Mouse (Mus musculus): ENCODE results near the gene Rhov. TPM values are rescaled to one million over a fixed set of nuclear protein-coding genes. Genes with fewer than 3 reads are reported as not detected.

Rhov gene
- total and polyA plus RNA-seq, 2 experiments from 2014 or later = 27.8 to 29.3 TPM

DNA sequence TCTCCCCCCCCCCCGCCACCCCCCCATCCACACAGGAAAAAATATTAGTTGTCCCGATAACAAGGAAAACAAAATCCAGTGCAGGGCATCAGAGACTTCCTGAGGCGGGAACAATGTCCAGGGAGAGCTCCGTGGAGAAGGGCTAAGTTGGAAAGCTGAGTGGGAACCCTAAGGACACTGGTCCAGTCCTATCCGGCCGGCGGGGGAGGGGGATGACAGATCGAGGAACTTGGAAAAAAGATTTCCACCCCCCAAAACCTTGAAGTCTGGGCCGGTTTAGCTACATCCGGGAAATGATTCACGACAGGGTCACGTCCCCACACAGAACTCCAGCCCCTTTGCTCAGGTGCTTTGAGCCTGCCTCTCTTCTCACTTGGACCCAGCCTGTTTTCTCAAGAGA, 40.5 kb upstream of the Rhov start:
- no peaks in the 10 kb centered on the region for H3K9me3 ChIP-seq (ENCODE audit: low read length)
- ATAC-seq (no peak), DNase-seq (no peak)
- H3K4me3 ChIP-seq (ENCODE audit: low read depth, low read length) = no peak overlapping the region
- WGBS = 67% methylated on average over 11 of the region's 12 CpGs
- no peak overlapping the region for H3K4me2 ChIP-seq (ENCODE audit: low read depth)
- peaks cover 8% of the 10 kb centered on the region for H3K27me3 ChIP-seq (ENCODE audit: insufficient read depth, low read length)
- no peak overlapping the region for H3K27ac ChIP-seq (ENCODE audit: low read depth, low read length)
- TF ChIP-seq CTCF (IDR thresholded peaks at IDR 0.05; ENCODE audit: low read depth) = no peak
- no peak overlapping the region for H3K9ac ChIP-seq
- H3K4me1 ChIP-seq (ENCODE audit: insufficient read depth) = no peaks in the 10 kb centered on the region
- no peaks in the 10 kb centered on the region for H3K36me3 ChIP-seq (ENCODE audit: insufficient read depth)

DNA sequence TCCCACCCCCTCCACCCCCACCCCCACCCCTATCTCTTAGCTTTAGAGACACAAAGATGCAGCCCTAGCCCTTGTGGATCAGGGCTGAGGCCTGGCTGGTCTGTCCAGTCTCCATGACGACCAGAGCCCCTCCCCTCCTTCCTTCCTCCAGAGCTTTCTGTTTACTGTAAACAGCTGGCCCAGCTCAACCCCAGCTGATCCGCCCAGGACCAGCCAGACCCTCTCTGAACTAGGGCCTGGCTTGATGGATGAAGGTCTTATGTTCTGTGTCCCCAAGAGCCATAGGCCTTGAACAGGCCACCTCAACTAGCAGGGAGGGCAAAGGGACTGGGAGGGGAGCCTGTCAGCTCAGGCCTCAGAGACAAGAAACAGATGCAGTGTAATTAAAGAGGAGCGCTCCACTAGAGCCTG, 33.7 kb upstream of the Rhov start:
- no peak overlapping the region for H3K27ac ChIP-seq (ENCODE audit: low read depth, low read length)
- no peaks in the 10 kb centered on the region for H3K9me3 ChIP-seq (ENCODE audit: low read length)
- no peak for DNase-seq
- no peak for ATAC-seq
- no peaks in the 10 kb centered on the region for H3K27me3 ChIP-seq (ENCODE audit: insufficient read depth, low read length)
- no peak overlapping the region for H3K9ac ChIP-seq
- TF ChIP-seq CTCF (IDR thresholded peaks at IDR 0.05; ENCODE audit: low read depth) = no peak
- H3K4me3 ChIP-seq (ENCODE audit: low read depth, low read length) = no peak overlapping the region
- H3K4me1 ChIP-seq (ENCODE audit: insufficient read depth) = no peaks in the 10 kb centered on the region
- 26% methylated on average over 3 of the region's 3 CpGs for WGBS
- H3K4me2 ChIP-seq (ENCODE audit: low read depth) = no peak overlapping the region
- peaks cover 6% of the 10 kb centered on the region; the same call in 1 of the 2 replicates for H3K36me3 ChIP-seq (ENCODE audit: insufficient read depth)

DNA sequence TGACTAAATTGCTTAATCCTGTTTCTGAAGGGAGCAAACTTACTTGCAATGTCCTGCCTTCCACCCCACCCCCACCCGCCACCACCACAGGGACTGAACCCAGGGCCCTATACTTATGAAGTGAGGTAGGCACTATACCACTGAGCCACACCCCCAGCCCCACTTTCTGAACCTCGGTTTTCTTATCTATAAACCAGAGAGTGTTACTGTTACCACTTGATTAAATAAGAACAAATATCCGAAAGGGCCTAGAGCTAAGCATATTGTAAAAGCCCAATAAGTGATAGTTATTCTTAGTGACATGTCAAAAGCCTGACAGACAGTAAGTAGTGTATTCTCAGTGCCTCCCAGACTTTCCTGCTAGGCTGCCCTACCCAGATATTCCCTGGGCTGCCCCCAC, 33.3 kb upstream of the Rhov start:
- Histone ChIP-seq H3K4me1 (ENCODE audit: insufficient read depth) (no peaks in the 10 kb centered on the region), H3K9me3 (ENCODE audit: low read length) (no peaks in the 10 kb centered on the region), H3K4me2 (ENCODE audit: low read depth) (no peak overlapping the region), H3K36me3 (ENCODE audit: insufficient read depth) (peaks cover 6% of the 10 kb centered on the region; the same call in 1 of the 2 replicates), H3K27me3 (ENCODE audit: insufficient read depth, low read length) (no peaks in the 10 kb centered on the region), H3K9ac (no peak overlapping the region), H3K27ac (ENCODE audit: low read depth, low read length) (no peak overlapping the region), H3K4me3 (ENCODE audit: low read depth, low read length) (no peak overlapping the region)
- DNase-seq (no peak), ATAC-seq (no peak)
- no peak for TF ChIP-seq CTCF (IDR thresholded peaks at IDR 0.05; ENCODE audit: low read depth)
- 64% methylated on average over 3 of the region's 3 CpGs for WGBS

DNA sequence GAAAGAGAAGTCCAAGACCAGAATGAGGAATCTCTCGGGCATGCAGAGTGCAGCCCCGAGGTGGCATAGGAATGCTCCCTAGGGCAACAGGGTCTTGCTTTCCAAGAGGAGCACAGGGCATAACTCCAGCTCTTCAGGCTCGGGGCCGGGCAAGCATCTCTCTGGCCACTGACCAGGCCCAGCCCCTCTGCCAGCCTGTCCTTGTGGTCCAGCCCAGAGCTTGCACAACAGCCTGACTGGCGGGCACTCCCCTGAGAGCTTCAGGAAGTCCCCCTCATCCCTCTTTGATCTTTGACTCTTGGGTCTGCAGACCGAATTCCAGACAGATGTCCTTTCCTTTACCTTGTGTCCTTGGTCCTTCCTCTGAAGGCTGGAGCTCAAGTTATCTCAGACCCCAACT, 31.8 kb upstream of the Rhov start:
- H3K9ac ChIP-seq = no peak overlapping the region
- no peak overlapping the region for H3K27ac ChIP-seq (ENCODE audit: low read depth, low read length)
- no peak overlapping the region for H3K4me3 ChIP-seq (ENCODE audit: low read depth, low read length)
- no peaks in the 10 kb centered on the region for H3K9me3 ChIP-seq (ENCODE audit: low read length)
- 82% methylated on average over 6 of the region's 6 CpGs for WGBS
- TF ChIP-seq CTCF (IDR thresholded peaks at IDR 0.05; ENCODE audit: low read depth) = no peak
- H3K4me2 ChIP-seq (ENCODE audit: low read depth) = no peak overlapping the region
- H3K27me3 ChIP-seq (ENCODE audit: insufficient read depth, low read length) = no peaks in the 10 kb centered on the region
- DNase-seq (no peak), ATAC-seq (no peak)
- H3K36me3 ChIP-seq (ENCODE audit: insufficient read depth) = peaks cover 18% of the 10 kb centered on the region
- H3K4me1 ChIP-seq (ENCODE audit: insufficient read depth) = no peaks in the 10 kb centered on the region

DNA sequence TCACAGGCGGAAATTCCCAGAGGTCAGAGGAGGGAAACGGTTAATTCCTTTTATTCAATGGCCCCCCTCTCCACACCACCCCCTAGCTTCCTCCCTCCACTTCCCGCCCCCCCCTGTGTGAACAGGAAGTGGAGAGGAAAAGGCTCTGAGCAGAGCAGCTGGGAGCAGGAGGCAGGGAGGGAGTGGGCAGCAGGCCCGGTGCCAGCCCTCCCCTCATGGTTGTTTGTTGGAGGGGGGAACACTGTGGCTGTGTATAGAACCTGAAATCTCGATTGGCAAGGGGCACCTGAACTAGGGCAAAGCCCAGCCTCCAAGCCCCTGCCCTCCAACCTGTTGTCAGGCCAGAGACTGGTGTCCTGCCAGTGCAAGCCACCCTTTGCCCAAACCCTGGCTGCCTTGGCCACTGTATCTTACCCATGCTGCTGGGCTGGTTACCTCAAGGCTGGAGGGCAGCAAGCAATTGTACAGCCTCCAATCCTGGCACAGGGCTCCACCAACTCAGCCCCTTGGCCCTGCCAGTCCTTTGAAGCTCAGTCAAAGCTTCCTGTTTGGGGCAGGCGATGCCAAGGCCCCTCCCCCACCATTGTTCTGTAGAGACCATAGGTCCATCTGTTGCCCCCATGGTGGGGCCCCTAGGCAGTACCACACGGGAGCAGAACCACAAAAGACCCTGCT, 29.9 kb upstream of the Rhov start:
- Histone ChIP-seq H3K27ac (ENCODE audit: low read depth, low read length) (peak overlapping the region; percentile 50), H3K27me3 (ENCODE audit: insufficient read depth, low read length) (no peaks in the 10 kb centered on the region), H3K36me3 (ENCODE audit: insufficient read depth) (peaks cover 30% of the 10 kb centered on the region), H3K9ac (no peak overlapping the region), H3K4me1 (ENCODE audit: insufficient read depth) (no peaks in the 10 kb centered on the region), H3K4me2 (ENCODE audit: low read depth) (peak overlapping the region; percentile 17; the same call in 1 of the 2 replicates), H3K4me3 (ENCODE audit: low read depth, low read length) (no peak overlapping the region), H3K9me3 (ENCODE audit: low read length) (no peaks in the 10 kb centered on the region)
- 32% methylated on average over 7 of the region's 7 CpGs for WGBS
- no peak for TF ChIP-seq CTCF (IDR thresholded peaks at IDR 0.05; ENCODE audit: low read depth)
- peak; percentile 73 for ATAC-seq
- DNase-seq = peak; percentile 52

DNA sequence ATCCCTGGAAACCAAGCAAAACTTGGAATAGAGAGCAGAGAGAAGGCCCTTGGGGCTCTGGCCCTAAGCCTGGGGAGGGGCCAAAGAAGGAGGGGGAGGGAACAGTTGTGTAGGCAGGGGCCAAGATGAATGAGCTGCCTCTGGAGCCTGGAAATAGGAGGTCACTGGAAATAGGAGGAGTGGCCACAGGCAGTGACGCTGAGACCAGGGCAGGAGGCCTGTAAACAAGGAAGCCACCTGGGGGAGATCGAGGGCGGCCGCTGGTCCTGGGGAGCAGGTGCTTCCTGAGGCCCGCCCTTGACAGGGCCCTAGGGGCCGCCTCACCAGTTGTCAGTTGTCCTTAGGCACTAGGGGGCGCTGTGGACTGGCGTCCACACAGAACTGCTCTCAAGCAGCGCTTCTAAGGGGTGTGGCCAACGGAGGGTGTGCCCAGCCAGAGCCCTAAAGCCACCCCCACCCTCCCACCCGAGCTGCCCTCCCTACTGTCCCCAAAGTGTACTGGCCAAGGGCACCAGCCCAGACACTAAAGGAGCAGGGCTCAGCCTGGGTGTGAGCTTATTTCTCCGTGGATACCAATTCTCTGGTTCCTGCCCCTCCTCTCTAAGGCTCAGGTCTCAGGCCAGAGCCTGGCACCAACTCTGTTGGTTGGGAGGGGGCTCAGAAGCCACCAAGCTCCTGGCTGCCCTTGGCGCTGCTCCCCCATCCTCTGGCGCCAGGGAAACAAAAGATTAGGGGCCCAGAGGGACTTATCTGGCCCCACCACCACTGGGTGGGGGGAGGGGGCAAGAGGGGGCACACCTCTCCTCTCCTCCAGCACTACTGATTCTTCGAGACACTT, 29.1 kb upstream of the Rhov start:
- Histone ChIP-seq H3K27me3 (ENCODE audit: insufficient read depth, low read length) (no peaks in the 10 kb centered on the region), H3K9ac (no peak overlapping the region), H3K9me3 (ENCODE audit: low read length) (no peaks in the 10 kb centered on the region), H3K4me2 (ENCODE audit: low read depth) (peak overlapping the region; percentile 17; the same call in 1 of the 2 replicates), H3K4me3 (ENCODE audit: low read depth, low read length) (no peak overlapping the region), H3K27ac (ENCODE audit: low read depth, low read length) (peak overlapping the region; percentile 50), H3K36me3 (ENCODE audit: insufficient read depth) (peaks cover 30% of the 10 kb centered on the region), H3K4me1 (ENCODE audit: insufficient read depth) (no peaks in the 10 kb centered on the region)
- WGBS = 10% methylated on average over 14 of the region's 15 CpGs
- TF ChIP-seq CTCF (IDR thresholded peaks at IDR 0.05; ENCODE audit: low read depth) = peak; percentile 71
- ATAC-seq = peak; percentile 79
- peak; percentile 69 for DNase-seq

DNA sequence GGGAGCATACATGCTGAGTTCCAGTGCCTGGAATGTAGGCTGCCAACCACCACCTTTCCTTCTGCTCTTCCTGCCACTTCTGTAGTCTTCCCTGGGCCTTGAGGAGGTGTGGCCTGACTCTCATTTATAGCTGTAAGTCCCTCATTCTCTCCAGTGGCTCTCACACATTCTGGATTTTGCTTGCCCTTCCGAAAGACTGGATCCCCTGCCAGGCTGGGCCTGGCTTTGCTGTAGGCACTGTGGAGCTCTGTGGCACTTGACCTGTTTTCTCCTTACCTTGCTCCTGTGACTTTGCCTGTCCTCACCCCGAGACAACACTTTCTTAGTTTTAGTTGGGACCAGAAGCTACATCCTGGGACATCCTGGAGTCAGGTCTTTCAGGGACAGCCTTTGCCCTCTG, 27.8 kb upstream of the Rhov start:
- Histone ChIP-seq H3K27me3 (ENCODE audit: insufficient read depth, low read length) (no peaks in the 10 kb centered on the region), H3K36me3 (ENCODE audit: insufficient read depth) (peaks cover 43% of the 10 kb centered on the region), H3K27ac (ENCODE audit: low read depth, low read length) (no peak overlapping the region), H3K4me2 (ENCODE audit: low read depth) (no peak overlapping the region), H3K9me3 (ENCODE audit: low read length) (no peaks in the 10 kb centered on the region), H3K4me3 (ENCODE audit: low read depth, low read length) (no peak overlapping the region), H3K4me1 (ENCODE audit: insufficient read depth) (no peaks in the 10 kb centered on the region), H3K9ac (no peak overlapping the region)
- 79% methylated on average over 2 of the region's 2 CpGs for WGBS
- no peak for TF ChIP-seq CTCF (IDR thresholded peaks at IDR 0.05; ENCODE audit: low read depth)
- DNase-seq (no peak), ATAC-seq (no peak)
